Mouse (Mus musculus) forebrain, embryonic 14.5 days (tissue): ENCODE data around the gene 2810408A11Rik. TPM values are rescaled to one million over a fixed set of nuclear protein-coding genes. Genes with fewer than 3 reads are reported as not detected.

Experiments used
- ATAC-seq: fragments of 200-750 bp; cut with Nextera tagmentation; 2 replicates; pipeline ENCODE4 v1.8.0; 2017; ENCODE audit warnings: mild to moderate bottlenecking, moderate library complexity
- DNase-seq: peaks from one replicate; pipeline ENCODE4 v3.0.0-alpha.2; 2015; ENCODE audit warnings: low spot score
- H3K27ac ChIP-seq: fragments of 300-500 bp; sonication (generic); 2 replicates; pipeline ENCODE4 v1.5.1; 2014; ENCODE audit warnings: low read depth, mild to moderate bottlenecking, control low read depth, low read length, moderate library complexity
- H3K27me3 ChIP-seq: fragments of 300-500 bp; sonication (generic); replicated peaks from 2 replicates; pipeline ENCODE4 v1.6.1; 2014; ENCODE audit warnings: low read length, control low read depth, mixed read lengths; ENCODE audit not compliant: control insufficient read depth, insufficient read depth
- H3K36me3 ChIP-seq: fragments of 300-500 bp; sonication (generic); 2 replicates; pipeline ENCODE4 v1.6.1; 2014; ENCODE audit warnings: low read length, control low read depth; ENCODE audit not compliant: control insufficient read depth, insufficient read depth
- H3K4me1 ChIP-seq: fragments of 300-500 bp; sonication (generic); 2 replicates; pipeline ENCODE4 v1.6.1; 2014; ENCODE audit warnings: antibody characterized with exemption, low read length, control low read depth; ENCODE audit not compliant: control insufficient read depth, insufficient read depth
- H3K4me2 ChIP-seq: fragments of 300-500 bp; sonication (generic); 2 replicates; pipeline ENCODE4 v1.6.1; 2014; ENCODE audit warnings: mild to moderate bottlenecking, control low read depth, low read length
- H3K4me3 ChIP-seq: fragments of 300-500 bp; sonication (generic); 2 replicates; pipeline ENCODE4 v1.5.1; 2014; ENCODE audit warnings: low read depth, low read length, control low read depth
- H3K9ac ChIP-seq: fragments of 300-500 bp; sonication (generic); 2 replicates; pipeline ENCODE4 v1.6.1; 2014; ENCODE audit warnings: mild to moderate bottlenecking, low read length, control low read depth, moderate library complexity
- H3K9me3 ChIP-seq: fragments of 300-500 bp; sonication (generic); replicated peaks from 2 replicates; pipeline ENCODE4 v1.6.1; 2016; ENCODE audit warnings: low read length, control low read depth, mixed read lengths; ENCODE audit not compliant: control insufficient read depth
- WGBS: fragments of 180-500 bp; shearing (Covaris S2); extraction: QIAGEN DNeasy Blood & Tissue Kit; methylation state at CpG from one replicate; pipeline ENCODE4 v1.1.7; 2014; 5-methylcytosine and 5-hydroxymethylcytosine counted together
- polyA plus RNA-seq: library from polyadenylated mRNA; unstranded; fragments of >200 nt; fragmentation: Nextera tagmentation; extraction: Ambion mirVana; gene quantifications from 2 replicates; pipeline ENCODE4 v1.2.1, GENCODE M21; 2014

2810408A11Rik gene
- polyA plus RNA-seq, 1 experiment from 2014 or later: 18.6 TPM

DNA sequence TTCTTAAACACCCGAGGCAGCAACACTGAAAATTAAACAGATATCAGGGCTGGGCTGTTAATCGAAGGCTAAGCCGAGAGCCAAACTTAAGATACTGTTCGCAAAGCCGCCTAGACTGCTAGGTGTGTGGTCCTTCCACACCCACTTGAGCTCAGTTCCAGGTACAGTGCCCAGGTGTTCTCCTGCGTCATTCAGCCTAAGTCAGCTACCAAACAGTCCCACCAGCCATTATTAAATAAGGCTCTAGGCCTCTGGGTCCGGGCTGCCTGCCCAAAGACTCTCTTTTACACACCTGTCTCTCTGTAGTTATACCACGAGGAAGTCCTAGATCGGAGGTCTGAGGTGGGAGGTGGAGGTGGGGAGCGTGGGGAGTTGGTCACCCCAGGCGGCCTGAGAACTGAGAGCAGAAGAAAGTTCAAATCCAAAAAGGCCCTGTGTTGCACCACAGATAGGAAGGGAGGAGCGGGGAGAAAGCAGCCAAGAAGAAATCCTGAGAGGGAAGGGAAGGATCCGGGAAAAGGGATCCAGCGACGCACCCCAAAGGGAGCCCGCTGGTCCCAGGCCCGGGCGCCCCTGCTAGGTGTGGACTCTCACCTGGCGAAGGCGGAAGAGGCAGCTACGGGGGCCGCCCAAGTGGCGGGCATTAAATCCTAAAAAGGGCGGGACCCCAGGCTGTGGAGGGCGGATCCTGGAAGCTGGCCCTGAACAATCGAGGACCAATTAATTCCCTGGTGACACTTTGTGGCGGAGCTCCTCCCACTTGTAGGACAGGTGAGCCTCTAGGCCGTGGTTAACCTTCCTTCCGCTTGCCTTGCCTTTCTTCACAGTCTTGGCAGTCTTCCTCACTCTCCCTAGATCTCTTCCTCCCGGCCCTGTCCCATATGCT, 42.4 kb downstream of the 2810408A11Rik start, which contains the start of gene Tnk1:
TSS of gene Tnk1 (minus strand) at position 618 of the 886 bp plus-strand sequence.
- H3K27ac ChIP-seq: no peak within 1 kb of the TSS
- no peak within 1 kb of the TSS for H3K4me2 ChIP-seq

DNA sequence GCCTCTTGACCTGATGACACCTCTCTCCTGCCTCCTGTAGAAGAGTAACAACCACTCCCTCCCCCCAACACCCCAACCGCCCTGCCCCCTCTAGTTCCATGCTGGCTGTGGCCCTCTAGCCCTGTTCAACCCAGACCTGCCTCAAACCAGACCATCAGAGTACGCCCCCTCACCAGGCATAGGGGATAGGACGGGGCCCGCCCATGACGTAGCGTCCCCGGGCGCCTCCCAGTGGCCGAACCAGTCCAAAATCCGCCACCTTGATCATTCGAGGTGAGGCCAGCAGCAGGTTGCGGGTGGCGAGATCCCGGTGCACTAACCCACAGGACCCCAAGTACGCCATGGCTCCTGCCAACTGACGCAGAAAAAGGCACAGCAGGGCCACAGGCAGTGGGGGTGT, 45.4 kb downstream of the 2810408A11Rik start:
- H3K36me3 ChIP-seq: peaks cover 26% of the 10 kb centered on the region
- no peak overlapping the region for H3K27ac ChIP-seq
- DNase-seq (peak; percentile 39), ATAC-seq (peak; percentile 57)
- no peak overlapping the region for H3K9ac ChIP-seq
- peaks cover 9% of the 10 kb centered on the region; the same call in 1 of the 2 replicates for H3K27me3 ChIP-seq
- 23% methylated on average over 16 of the region's 16 CpGs for WGBS
- no peak overlapping the region for H3K4me2 ChIP-seq
- H3K9me3 ChIP-seq: no peaks in the 10 kb centered on the region
- no peaks in the 10 kb centered on the region; the same call in 1 of the 2 replicates for H3K4me1 ChIP-seq
- H3K4me3 ChIP-seq: no peak overlapping the region

More for the DNA sequence above, 42.4 kb downstream of the 2810408A11Rik start, which contains the start of gene Tnk1:
- DNase-seq (no peak), ATAC-seq (no peak)
- Histone ChIP-seq H3K36me3 (no peaks in the 10 kb centered on the region), H3K9me3 (no peaks in the 10 kb centered on the region), H3K27me3 (peaks cover 9% of the 10 kb centered on the region; the same call in 1 of the 2 replicates), H3K4me3 (no peak within 1 kb of the TSS), H3K4me1 (no peaks in the 10 kb centered on the region; the same call in 1 of the 2 replicates), H3K9ac (no peak within 1 kb of the TSS)
- WGBS: 21% methylated on average over 29 of the region's 30 CpGs

DNA sequence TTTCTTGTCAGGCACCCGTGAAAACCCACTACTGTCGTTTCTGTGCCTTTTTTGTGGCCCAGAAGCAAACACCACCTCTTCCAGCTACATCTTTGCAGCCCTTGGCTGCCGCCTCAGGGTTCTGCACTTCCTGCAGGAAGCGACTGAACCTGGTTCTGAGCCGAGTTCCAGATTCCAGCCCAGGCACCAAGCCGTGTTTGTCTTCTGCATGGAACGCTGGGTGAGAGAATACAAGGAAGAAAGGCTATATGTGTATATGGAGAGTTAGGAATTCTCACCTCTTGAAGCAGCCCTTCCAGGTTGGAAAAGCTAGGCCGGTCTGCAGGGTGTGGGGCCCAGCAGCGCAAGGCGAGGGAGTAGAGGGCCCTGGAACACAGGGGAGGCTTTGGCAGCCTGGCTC, 46.1 kb downstream of the 2810408A11Rik start:
- H3K27me3 ChIP-seq: peaks cover 9% of the 10 kb centered on the region; the same call in 1 of the 2 replicates
- DNase-seq (no peak), ATAC-seq (no peak)
- no peaks in the 10 kb centered on the region for H3K9me3 ChIP-seq
- no peak overlapping the region for H3K4me2 ChIP-seq
- whole genome bisulfite sequencing: 90% methylated on average over 10 of the region's 10 CpGs
- no peaks in the 10 kb centered on the region; the same call in 1 of the 2 replicates for H3K4me1 ChIP-seq
- H3K4me3 ChIP-seq: no peak overlapping the region
- H3K27ac ChIP-seq: no peak overlapping the region
- no peak overlapping the region for H3K9ac ChIP-seq
- H3K36me3 ChIP-seq: peaks cover 32% of the 10 kb centered on the region

DNA sequence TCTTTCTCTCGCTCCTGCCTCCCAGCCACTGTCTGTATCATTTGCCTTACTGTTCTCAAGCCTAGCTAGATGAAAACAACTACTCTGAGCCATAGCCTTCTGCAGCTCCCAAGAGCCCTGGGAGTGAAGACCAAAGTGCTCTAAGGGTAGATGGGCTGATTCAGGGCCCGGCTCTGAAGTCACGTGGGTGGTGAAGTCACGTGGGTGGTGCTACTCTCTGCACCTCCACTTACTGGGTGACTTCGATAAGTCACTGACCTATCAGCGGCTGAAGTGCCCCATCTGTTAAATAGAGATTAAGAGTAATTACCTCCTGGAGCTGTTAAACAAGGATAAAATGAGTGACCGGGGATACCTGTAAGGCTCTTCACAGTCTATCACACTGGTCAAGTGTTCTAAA, 46.8 kb downstream of the 2810408A11Rik start:
- H3K4me3 ChIP-seq: no peak overlapping the region
- peaks cover 9% of the 10 kb centered on the region; the same call in 1 of the 2 replicates for H3K27me3 ChIP-seq
- H3K4me2 ChIP-seq: no peak overlapping the region
- H3K9me3 ChIP-seq: no peaks in the 10 kb centered on the region
- WGBS: 80% methylated on average over 7 of the region's 7 CpGs
- peaks cover 39% of the 10 kb centered on the region for H3K36me3 ChIP-seq
- H3K27ac ChIP-seq: no peak overlapping the region
- H3K9ac ChIP-seq: no peak overlapping the region
- no peaks in the 10 kb centered on the region; the same call in 1 of the 2 replicates for H3K4me1 ChIP-seq
- ATAC-seq: no peak
- DNase-seq: no peak

DNA sequence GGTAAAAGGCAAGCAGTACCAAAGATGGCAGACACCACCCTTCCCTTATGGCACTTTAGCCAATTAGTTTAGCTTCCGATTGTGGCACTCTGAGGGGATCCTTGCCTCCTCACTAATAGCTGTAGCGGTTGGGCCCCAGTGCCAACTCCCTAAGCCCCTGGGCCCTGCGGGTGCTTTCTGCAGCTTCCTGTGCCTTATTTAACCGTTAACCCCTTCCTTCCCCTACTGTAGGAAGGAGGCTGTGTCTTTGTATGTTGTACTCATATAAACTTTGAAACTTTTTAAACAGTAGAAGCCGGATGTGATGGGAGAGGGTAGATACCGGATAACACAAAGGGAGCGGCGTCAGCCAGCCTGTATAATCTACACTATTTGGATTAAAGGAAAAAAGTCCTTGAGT, 50.0 kb downstream of the 2810408A11Rik start:
- peaks cover 11% of the 10 kb centered on the region for H3K4me1 ChIP-seq
- peaks cover 52% of the 10 kb centered on the region for H3K36me3 ChIP-seq
- H3K27me3 ChIP-seq: no peaks in the 10 kb centered on the region
- WGBS: 74% methylated on average over 8 of the region's 8 CpGs
- no peaks in the 10 kb centered on the region for H3K9me3 ChIP-seq
- H3K9ac ChIP-seq: no peak overlapping the region
- no peak overlapping the region for H3K4me2 ChIP-seq
- no peak overlapping the region for H3K4me3 ChIP-seq
- no peak for DNase-seq
- H3K27ac ChIP-seq: no peak overlapping the region
- ATAC-seq: no peak

DNA sequence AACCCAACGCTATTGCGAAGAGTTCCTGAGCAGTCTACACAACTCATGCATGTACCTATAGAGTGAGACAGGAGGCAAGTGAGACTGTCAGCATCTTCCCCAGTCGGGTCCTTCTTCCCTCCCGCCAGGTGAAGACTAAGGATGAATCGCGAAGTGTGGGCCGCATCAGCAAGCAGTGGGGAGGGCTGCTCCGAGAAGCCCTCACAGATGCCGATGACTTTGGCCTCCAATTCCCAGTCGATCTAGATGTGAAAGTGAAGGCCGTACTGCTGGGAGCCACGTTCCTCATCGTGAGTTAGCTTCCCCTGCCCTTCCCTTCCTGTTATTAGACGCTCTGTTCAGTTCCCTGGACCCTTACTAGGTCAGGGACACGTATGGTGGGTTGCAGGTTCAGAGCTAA, 50.9 kb downstream of the 2810408A11Rik start:
- Histone ChIP-seq H3K4me3 (no peak overlapping the region), H3K36me3 (peaks cover 52% of the 10 kb centered on the region), H3K4me2 (no peak overlapping the region), H3K27ac (no peak overlapping the region), H3K9ac (no peak overlapping the region), H3K27me3 (no peaks in the 10 kb centered on the region), H3K9me3 (no peaks in the 10 kb centered on the region), H3K4me1 (peaks cover 14% of the 10 kb centered on the region)
- ATAC-seq (no peak), DNase-seq (no peak)
- WGBS: 93% methylated on average over 15 of the region's 15 CpGs

DNA sequence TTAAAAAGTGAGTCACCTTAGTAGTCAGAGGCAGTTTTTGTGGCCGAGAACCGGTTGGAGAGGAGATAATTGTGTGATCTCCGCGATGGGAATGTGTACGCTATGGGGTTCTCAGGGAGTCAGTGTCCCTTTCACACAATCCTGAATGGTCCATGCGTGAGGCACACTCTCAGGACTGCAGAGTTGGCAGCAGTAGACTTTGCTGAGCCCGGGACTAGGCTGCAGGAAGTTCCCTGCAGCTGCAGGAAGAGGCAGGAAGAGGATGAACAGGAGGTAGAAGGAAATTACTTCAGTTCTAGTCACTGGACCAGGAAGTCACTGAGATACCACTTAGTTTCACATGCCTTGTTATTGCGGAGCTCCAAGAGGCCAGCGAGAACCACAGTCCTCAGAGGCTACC, 51.7 kb downstream of the 2810408A11Rik start:
- Histone ChIP-seq H3K4me3 (no peak overlapping the region), H3K27ac (no peak overlapping the region), H3K4me2 (no peak overlapping the region), H3K4me1 (peaks cover 14% of the 10 kb centered on the region), H3K27me3 (no peaks in the 10 kb centered on the region), H3K9me3 (no peaks in the 10 kb centered on the region), H3K9ac (no peak overlapping the region), H3K36me3 (peaks cover 52% of the 10 kb centered on the region)
- ATAC-seq (no peak), DNase-seq (no peak)
- WGBS: 93% methylated on average over 9 of the region's 9 CpGs

DNA sequence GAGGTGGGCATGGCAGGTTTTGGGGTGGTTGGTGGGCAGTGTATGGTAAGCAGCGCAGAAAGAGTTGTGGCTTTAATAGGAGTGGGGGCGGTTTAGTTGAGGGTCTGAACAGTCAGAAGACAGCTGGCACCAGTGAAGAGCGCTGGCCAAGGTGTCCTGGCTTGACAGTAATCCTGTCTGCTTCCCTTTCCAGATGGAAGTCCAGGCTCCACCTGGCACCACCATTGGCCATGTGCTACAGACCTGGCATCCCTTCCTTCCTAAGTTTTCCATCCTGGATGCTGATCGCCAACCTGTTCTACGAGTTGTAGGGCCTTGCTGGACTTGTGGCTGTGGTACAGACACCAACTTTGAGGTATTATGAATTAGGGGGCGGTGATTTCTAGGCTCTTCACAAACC, 52.8 kb downstream of the 2810408A11Rik start:
- Histone ChIP-seq H3K4me2 (peak overlapping the region; percentile 81), H3K4me1 (peaks cover 14% of the 10 kb centered on the region), H3K9ac (no peak overlapping the region), H3K27me3 (no peaks in the 10 kb centered on the region), H3K27ac (no peak overlapping the region), H3K4me3 (no peak overlapping the region), H3K36me3 (peaks cover 52% of the 10 kb centered on the region), H3K9me3 (no peaks in the 10 kb centered on the region)
- 97% methylated on average over 6 of the region's 6 CpGs for WGBS
- no peak for ATAC-seq
- no peak for DNase-seq
